Mouse (Mus musculus): Measurements from ENCODE around the gene A730009L09Rik. TPM values are rescaled to one million over a fixed set of nuclear protein-coding genes. Genes with fewer than 3 reads are reported as not detected.

The A730009L09Rik gene
- not detected in 2 replicates for polyA plus RNA-seq (2015; fragmentation: Nextera tagmentation; extraction: Ambion mirVana)

GRCm38 (mm10) chr16:84514821-84515220 lies at the start of gene A730009L09Rik:
Gene A730009L09Rik (plus strand): TSS chr16:84515121.
- 73% methylated on average over 8 of the region's 8 CpGs for WGBS (ENCODE audit: insufficient replicate concordance)
- no peaks in the 10 kb centered on the region for H3K27me3 ChIP-seq
- H3K4me2 ChIP-seq: no peak within 1 kb of the TSS
- ATAC-seq (ENCODE audit: low read depth): no peak
- no peaks in the 10 kb centered on the region for H3K36me3 ChIP-seq
- no peak within 1 kb of the TSS for H3K27ac ChIP-seq
- no peaks in the 10 kb centered on the region for H3K9me3 ChIP-seq (replicated peaks)
- no peak for DNase-seq
- no peak within 1 kb of the TSS for H3K9ac ChIP-seq
- no peak within 1 kb of the TSS for H3K4me3 ChIP-seq (replicated peaks)
- no peaks in the 10 kb centered on the region for H3K4me1 ChIP-seq (replicated peaks)

GRCm38 (mm10) chr16:84465581-84466165 lies 49.2 kb upstream of the A730009L09Rik start:
- Histone ChIP-seq H3K4me2 (no peak overlapping the region), H3K27ac (no peak overlapping the region), H3K36me3 (no peaks in the 10 kb centered on the region), H3K4me1 (replicated peaks) (no peaks in the 10 kb centered on the region), H3K9me3 (replicated peaks) (no peaks in the 10 kb centered on the region), H3K4me3 (replicated peaks) (no peak overlapping the region), H3K9ac (no peak overlapping the region), H3K27me3 (no peaks in the 10 kb centered on the region)
- DNase-seq (no peak), ATAC-seq (ENCODE audit: low read depth) (no peak)
- 62% methylated on average over 6 of the region's 6 CpGs for WGBS (ENCODE audit: insufficient replicate concordance)

GRCm38 (mm10) chr16:84468898-84469297 lies 46.0 kb upstream of the A730009L09Rik start:
- no peak overlapping the region for H3K4me2 ChIP-seq
- no peaks in the 10 kb centered on the region for H3K4me1 ChIP-seq (replicated peaks)
- no peak for DNase-seq
- no peaks in the 10 kb centered on the region for H3K36me3 ChIP-seq
- ATAC-seq (ENCODE audit: low read depth): no peak
- no peaks in the 10 kb centered on the region for H3K9me3 ChIP-seq (replicated peaks)
- WGBS (ENCODE audit: insufficient replicate concordance): 13% methylated on average over 1 of the region's 1 CpGs
- H3K27ac ChIP-seq: no peak overlapping the region
- H3K9ac ChIP-seq: no peak overlapping the region
- H3K27me3 ChIP-seq: no peaks in the 10 kb centered on the region
- no peak overlapping the region for H3K4me3 ChIP-seq (replicated peaks)

GRCm38 (mm10) chr16:84469994-84470393 lies 44.9 kb upstream of the A730009L09Rik start:
- Histone ChIP-seq H3K4me3 (replicated peaks) (no peak overlapping the region), H3K27ac (no peak overlapping the region), H3K9me3 (replicated peaks) (no peaks in the 10 kb centered on the region), H3K4me2 (no peak overlapping the region), H3K9ac (no peak overlapping the region), H3K4me1 (replicated peaks) (no peaks in the 10 kb centered on the region), H3K27me3 (no peaks in the 10 kb centered on the region), H3K36me3 (no peaks in the 10 kb centered on the region)
- ATAC-seq (ENCODE audit: low read depth) (no peak), DNase-seq (no peak)
- WGBS (ENCODE audit: insufficient replicate concordance): 70% methylated on average over 1 of the region's 1 CpGs

- Histone ChIP-seq H3K36me3 (no peaks in the 10 kb centered on the region), H3K9ac (no peak overlapping the region), H3K27me3 (no peaks in the 10 kb centered on the region), H3K9me3 (replicated peaks) (no peaks in the 10 kb centered on the region), H3K4me2 (no peak overlapping the region), H3K4me3 (replicated peaks) (no peak overlapping the region), H3K4me1 (replicated peaks) (no peaks in the 10 kb centered on the region), H3K27ac (no peak overlapping the region)
- ATAC-seq (ENCODE audit: low read depth) (no peak), DNase-seq (no peak)
- WGBS (ENCODE audit: insufficient replicate concordance): 56% methylated on average over 6 of the region's 6 CpGs
Observed at GRCm38 (mm10) chr16:84473406-84473805, 41.5 kb upstream of the A730009L09Rik start.

GRCm38 (mm10) chr16:84474712-84475111 lies 40.2 kb upstream of the A730009L09Rik start:
- Histone ChIP-seq H3K27me3 (no peaks in the 10 kb centered on the region), H3K27ac (no peak overlapping the region), H3K4me2 (no peak overlapping the region), H3K9ac (no peak overlapping the region), H3K4me3 (replicated peaks) (no peak overlapping the region), H3K36me3 (no peaks in the 10 kb centered on the region), H3K9me3 (replicated peaks) (no peaks in the 10 kb centered on the region), H3K4me1 (replicated peaks) (no peaks in the 10 kb centered on the region)
- DNase-seq (no peak), ATAC-seq (ENCODE audit: low read depth) (no peak)
- WGBS (ENCODE audit: insufficient replicate concordance): 46% methylated on average over 4 of the region's 4 CpGs

- no peaks in the 10 kb centered on the region for H3K4me1 ChIP-seq (replicated peaks)
- 49% methylated on average over 5 of the region's 5 CpGs for WGBS (ENCODE audit: insufficient replicate concordance)
Observed at GRCm38 (mm10) chr16:84476948-84477347, 38.0 kb upstream of the A730009L09Rik start.

GRCm38 (mm10) chr16:84477528-84477927 lies 37.4 kb upstream of the A730009L09Rik start:
- no peaks in the 10 kb centered on the region for H3K9me3 ChIP-seq (replicated peaks)
- H3K36me3 ChIP-seq: no peaks in the 10 kb centered on the region
- ATAC-seq (ENCODE audit: low read depth) (no peak), DNase-seq (no peak)
- H3K4me3 ChIP-seq (replicated peaks): no peak overlapping the region
- no peak overlapping the region for H3K9ac ChIP-seq
- no peak overlapping the region for H3K4me2 ChIP-seq
- no peak overlapping the region for H3K27ac ChIP-seq
- WGBS (ENCODE audit: insufficient replicate concordance): 37% methylated on average over 1 of the region's 1 CpGs
- H3K4me1 ChIP-seq (replicated peaks): no peaks in the 10 kb centered on the region
- no peaks in the 10 kb centered on the region for H3K27me3 ChIP-seq

More at GRCm38 (mm10) chr16:84476948-84477347, 38.0 kb upstream of the A730009L09Rik start:
- DNase-seq (no peak), ATAC-seq (ENCODE audit: low read depth) (no peak)
- Histone ChIP-seq H3K9me3 (replicated peaks) (no peaks in the 10 kb centered on the region), H3K9ac (no peak overlapping the region), H3K27me3 (no peaks in the 10 kb centered on the region), H3K27ac (no peak overlapping the region), H3K4me2 (no peak overlapping the region), H3K4me3 (replicated peaks) (no peak overlapping the region), H3K36me3 (no peaks in the 10 kb centered on the region)

GRCm38 (mm10) chr16:84477952-84478351 lies 37.0 kb upstream of the A730009L09Rik start:
- DNase-seq: no peak
- Histone ChIP-seq H3K9me3 (replicated peaks) (no peaks in the 10 kb centered on the region), H3K27me3 (no peaks in the 10 kb centered on the region), H3K36me3 (no peaks in the 10 kb centered on the region), H3K4me1 (replicated peaks) (no peaks in the 10 kb centered on the region), H3K9ac (no peak overlapping the region), H3K4me2 (no peak overlapping the region), H3K27ac (no peak overlapping the region), H3K4me3 (replicated peaks) (no peak overlapping the region)
- no peak for ATAC-seq (ENCODE audit: low read depth)
- WGBS (ENCODE audit: insufficient replicate concordance): 53% methylated on average over 6 of the region's 6 CpGs

GRCm38 (mm10) chr16:84485931-84486330 lies 29.0 kb upstream of the A730009L09Rik start:
- WGBS (ENCODE audit: insufficient replicate concordance): 71% methylated on average over 11 of the region's 11 CpGs
- ATAC-seq (ENCODE audit: low read depth) (no peak), DNase-seq (no peak)
- H3K4me3 ChIP-seq (replicated peaks): no peak overlapping the region
- H3K9me3 ChIP-seq (replicated peaks): no peaks in the 10 kb centered on the region
- no peak overlapping the region for H3K27ac ChIP-seq
- no peak overlapping the region for H3K4me2 ChIP-seq
- no peaks in the 10 kb centered on the region for H3K36me3 ChIP-seq
- no peaks in the 10 kb centered on the region for H3K27me3 ChIP-seq
- no peaks in the 10 kb centered on the region for H3K4me1 ChIP-seq (replicated peaks)
- H3K9ac ChIP-seq: no peak overlapping the region

- Histone ChIP-seq H3K27me3 (no peaks in the 10 kb centered on the region), H3K9ac (no peak overlapping the region), H3K4me1 (replicated peaks) (no peaks in the 10 kb centered on the region), H3K36me3 (no peaks in the 10 kb centered on the region), H3K9me3 (replicated peaks) (no peaks in the 10 kb centered on the region), H3K4me3 (replicated peaks) (no peak overlapping the region), H3K4me2 (no peak overlapping the region), H3K27ac (no peak overlapping the region)
- 67% methylated on average over 3 of the region's 3 CpGs for WGBS (ENCODE audit: insufficient replicate concordance)
- DNase-seq (no peak), ATAC-seq (ENCODE audit: low read depth) (no peak)
Observed at GRCm38 (mm10) chr16:84494818-84495217, 20.1 kb upstream of the A730009L09Rik start.

- no peaks in the 10 kb centered on the region for H3K4me1 ChIP-seq (replicated peaks)
- H3K27me3 ChIP-seq: no peaks in the 10 kb centered on the region
- DNase-seq: no peak
- no peak overlapping the region for H3K27ac ChIP-seq
- no peak for ATAC-seq (ENCODE audit: low read depth)
- no peaks in the 10 kb centered on the region for H3K36me3 ChIP-seq
- H3K4me2 ChIP-seq: no peak overlapping the region
- 31% methylated on average over 2 of the region's 2 CpGs for WGBS (ENCODE audit: insufficient replicate concordance)
- H3K4me3 ChIP-seq (replicated peaks): no peak overlapping the region
- no peaks in the 10 kb centered on the region for H3K9me3 ChIP-seq (replicated peaks)
- no peak overlapping the region for H3K9ac ChIP-seq
Observed at GRCm38 (mm10) chr16:84495438-84495837, 19.5 kb upstream of the A730009L09Rik start.
